Mouse (Mus musculus): ENCODE measurements around the gene Mef2c. TPM values are rescaled to one million over a fixed set of nuclear protein-coding genes. Genes with fewer than 3 reads are reported as not detected.

Mef2c gene
- total RNA-seq, 2 experiments from 2014 or later, result 620 to 698 TPM

GRCm38 (mm10) chr13:83651941-83652548 is 148.2 kb downstream of the Mef2c start:
- DNase-seq (ENCODE audit: low spot score in 2 of 2), result no peak
- intact Hi-C loops (cut with DNase I), result no loop called here

- DNase-seq (ENCODE audit: low spot score in 2 of 2), result no peak
- intact Hi-C loops (cut with DNase I), result no loop called here
Observed at GRCm38 (mm10) chr13:83652560-83652959, 148.7 kb downstream of the Mef2c start.

GRCm38 (mm10) chr13:83654889-83655769 is 151.3 kb downstream of the Mef2c start:
- peak; percentile 71 to 84 for DNase-seq (ENCODE audit: low spot score in 2 of 2)
- intact Hi-C loops (cut with DNase I), result loop anchor here (5.0 kb wide), 3 partner anchors 1713 to 1888 kb away; partner anchors contain the start of gene Cetn3

GRCm38 (mm10) chr13:83656094-83656493 is 152.3 kb downstream of the Mef2c start:
- intact Hi-C loops (cut with DNase I), result loop anchor here (2.0 to 5.0 kb wide), 4 partner anchors 131 to 1889 kb away; partner anchors contain the start of gene Cetn3
- DNase-seq (ENCODE audit: low spot score in 2 of 2), result no peak

- no peak for DNase-seq (ENCODE audit: low spot score in 2 of 2)
- intact Hi-C loops (cut with DNase I), result loop anchor here (2.0 to 5.0 kb wide), 4 partner anchors 132 to 1889 kb away; partner anchors contain the start of gene Cetn3
Observed at GRCm38 (mm10) chr13:83656773-83657172, 152.9 kb downstream of the Mef2c start.

- intact Hi-C loops (cut with DNase I), result loop anchor here (2.0 to 10.0 kb wide), 4 partner anchors 57 to 1504 kb away; no protein-coding TSS in a partner anchor
- no peak for DNase-seq (ENCODE audit: low spot score in 2 of 2)
Observed at GRCm38 (mm10) chr13:83660722-83661121, 156.9 kb downstream of the Mef2c start.

GRCm38 (mm10) chr13:83661166-83661565 is 157.3 kb downstream of the Mef2c start:
- intact Hi-C loops (cut with DNase I), result loop anchor here (2.0 to 10.0 kb wide), 4 partner anchors 56 to 1504 kb away; no protein-coding TSS in a partner anchor
- DNase-seq (ENCODE audit: low spot score in 2 of 2), result no peak

- intact Hi-C loops (cut with DNase I), result loop anchor here (5.0 to 10.0 kb wide), 3 partner anchors 55 to 1503 kb away; no protein-coding TSS in a partner anchor
- no peak for DNase-seq (ENCODE audit: low spot score in 2 of 2)
Observed at GRCm38 (mm10) chr13:83662089-83662551, 158.3 kb downstream of the Mef2c start.

GRCm38 (mm10) chr13:83666179-83666578 is 162.3 kb downstream of the Mef2c start:
- DNase-seq (ENCODE audit: low spot score in 2 of 2), result no peak
- intact Hi-C loops (cut with DNase I), result loop anchor here (10.0 kb wide), 1 partner anchor 1499 kb away; no protein-coding TSS in a partner anchor

- DNase-seq (ENCODE audit: low spot score in 2 of 2), result no peak
- intact Hi-C loops (cut with DNase I), result loop anchor here (10.0 kb wide), 1 partner anchor 1498 kb away; no protein-coding TSS in a partner anchor
Observed at GRCm38 (mm10) chr13:83667051-83667450, 163.2 kb downstream of the Mef2c start.

GRCm38 (mm10) chr13:83707611-83708010 is 203.8 kb downstream of the Mef2c start:
- DNase-seq (ENCODE audit: low spot score in 2 of 2), result no peak
- intact Hi-C loops (cut with DNase I), result no loop called here

- intact Hi-C loops (cut with DNase I), result loop anchor here (10.0 kb wide), 1 partner anchor 1928 kb away; the partner anchor contains the start of gene Cetn3
Observed at GRCm38 (mm10) chr13:83712778-83713380, 209.0 kb downstream of the Mef2c start.

GRCm38 (mm10) chr13:83713661-83714291 is 209.9 kb downstream of the Mef2c start:
- DNase-seq (ENCODE audit: low spot score in 2 of 2), result peak in 1 of 2 experiments; percentile 29
- intact Hi-C loops (cut with DNase I), result loop anchor here (10.0 kb wide), 1 partner anchor 1929 kb away; the partner anchor contains the start of gene Cetn3

More at GRCm38 (mm10) chr13:83712778-83713380, 209.0 kb downstream of the Mef2c start:
- no peak for DNase-seq (ENCODE audit: low spot score in 2 of 2)

GRCm38 (mm10) chr13:83714466-83715307 is 210.9 kb downstream of the Mef2c start:
- peak; percentile 96 for DNase-seq (ENCODE audit: low spot score in 2 of 2)
- intact Hi-C loops (cut with DNase I), result loop anchor here (5.0 to 10.0 kb wide), 4 partner anchors 52 to 1930 kb away; partner anchors contain the start of gene Cetn3

GRCm38 (mm10) chr13:83715308-83715785 is 211.5 kb downstream of the Mef2c start:
- intact Hi-C loops (cut with DNase I), result loop anchor here (5.0 to 10.0 kb wide), 4 partner anchors 53 to 1931 kb away; partner anchors contain the start of gene Cetn3
- DNase-seq (ENCODE audit: low spot score in 2 of 2), result no peak

- peak in 1 of 2 experiments; percentile 30 for DNase-seq (ENCODE audit: low spot score in 2 of 2)
Observed at GRCm38 (mm10) chr13:83715971-83716615, 212.3 kb downstream of the Mef2c start.

More at GRCm38 (mm10) chr13:83715971-83716615, 212.3 kb downstream of the Mef2c start:
- intact Hi-C loops (cut with DNase I), result loop anchor here (5.0 to 10.0 kb wide), 4 partner anchors 54 to 1931 kb away; partner anchors contain the start of gene Cetn3
